Mouse (Mus musculus): ENCODE measurements around the gene Myl6b. TPM values are rescaled to one million over a fixed set of nuclear protein-coding genes. Genes with fewer than 3 reads are reported as not detected.
A peak's percentile ranks its signal among the peaks of the same experiment; 100 is the strongest.

Gene Myl6b
- 54.1 TPM for polyA plus RNA-seq (2021)

GRCm38 (mm10) chr10:128498590-128498989 is at the start of gene Myl6b:
TSS of gene Myl6b (minus strand) at chr10:128498685.
- ChIA-PET CTCF (interaction anchor here (1.1 to 1.4 kb wide), 2 partner anchors 15 to 22 kb away, joined by 3 to 4 read pairs; no protein-coding TSS in a partner anchor), POLR2A (interaction anchor here (2.2 kb wide), 1 partner anchor 49 kb away, joined by 8 read pairs; the partner anchor contains the start of gene Zc3h10)
- no peaks in the 10 kb centered on the region for H3K27me3 ChIP-seq
- no peak for TF ChIP-seq CTCF (IDR thresholded peaks at IDR 0.05)
- ATAC-seq (peak; percentile 82), DNase-seq (ENCODE audit: low read depth, low spot score) (peak; percentile 68)
- in situ Hi-C loops (cut with MboI; ENCODE audit: low pct_unique_long_range_greater_than_20kb): no loop called here

DNA sequence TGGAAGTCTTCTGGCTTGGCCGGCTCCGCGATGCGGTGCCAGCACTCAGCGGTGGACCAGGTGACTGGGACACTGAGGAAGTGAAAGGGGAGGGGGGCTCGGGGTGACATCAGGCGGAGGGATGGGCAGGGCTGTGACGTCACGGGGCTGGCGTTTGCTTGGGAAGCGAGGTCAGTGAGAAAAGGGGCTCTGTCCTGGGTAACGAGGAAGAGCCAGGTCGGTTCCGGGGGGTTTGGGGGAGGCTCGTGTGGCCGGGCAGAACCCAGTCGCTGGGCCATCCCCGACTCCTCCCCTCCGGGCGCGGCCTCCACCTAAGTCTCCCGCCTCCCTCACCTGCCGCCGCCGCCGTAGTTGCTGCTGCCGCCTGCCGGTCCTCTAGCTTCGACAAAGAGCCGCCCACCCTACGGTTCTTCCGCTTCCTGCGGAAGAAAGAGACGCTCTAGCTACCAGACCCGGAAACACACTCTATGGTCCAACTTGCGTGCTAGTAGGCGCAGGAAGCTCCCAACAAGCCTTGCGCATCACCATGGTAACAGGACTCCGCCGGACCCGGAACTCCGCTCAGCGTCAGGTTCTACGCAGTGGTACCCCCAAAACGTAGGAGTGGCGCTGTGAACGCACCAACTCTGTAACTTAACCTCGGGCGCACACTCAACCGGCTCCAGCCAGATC is 49.0 kb upstream of the Myl6b start, which contains the start of gene Zc3h10:
Gene Zc3h10 (minus strand): TSS at position 414 of the 672 bp plus-strand sequence.
- CTCF ChIA-PET: interaction anchor here (0.7 to 3.1 kb wide), 8 partner anchors 10 to 211 kb away, joined by 3 to 14 read pairs (median 4); partner anchors contain the start of genes Myl6, Nabp2, Rnf41 and Smarcc2
- ATAC-seq (peak; percentile 70), DNase-seq (ENCODE audit: low read depth, low spot score) (peak; percentile 91)
- H3K27me3 ChIP-seq: no peaks in the 10 kb centered on the region
- TF ChIP-seq CTCF (IDR thresholded peaks at IDR 0.05): no peak
- in situ Hi-C loops (cut with MboI; ENCODE audit: low pct_unique_long_range_greater_than_20kb): loop anchor here (5.0 kb wide), 1 partner anchor 65 kb away; no protein-coding TSS in a partner anchor
- POLR2A ChIA-PET: interaction anchor here (0.7 to 2.2 kb wide), 5 partner anchors 23 to 1477 kb away, joined by 3 to 8 read pairs (median 5); partner anchors contain the start of genes Myl6b and Suox

- DNase-seq (ENCODE audit: low read depth, low spot score) (no peak), ATAC-seq (no peak)
- POLR2A ChIA-PET: interaction anchor here (1.4 to 2.2 kb wide), 4 partner anchors 22 to 127 kb away, joined by 4 to 8 read pairs (median 5); partner anchors contain the start of genes Myl6b and Suox
- H3K27me3 ChIP-seq: no peaks in the 10 kb centered on the region
- CTCF ChIA-PET: interaction anchor here (0.7 to 3.1 kb wide), 10 partner anchors 9 to 210 kb away, joined by 3 to 14 read pairs (median 3); partner anchors contain the start of genes Myl6, Nabp2, Rnf41 and Smarcc2
- in situ Hi-C loops (cut with MboI; ENCODE audit: low pct_unique_long_range_greater_than_20kb): loop anchor here (5.0 kb wide), 1 partner anchor 66 kb away; no protein-coding TSS in a partner anchor
- TF ChIP-seq CTCF (IDR thresholded peaks at IDR 0.05): no peak
Measured at GRCm38 (mm10) chr10:128546787-128547186, 48.3 kb upstream of the Myl6b start.

DNA sequence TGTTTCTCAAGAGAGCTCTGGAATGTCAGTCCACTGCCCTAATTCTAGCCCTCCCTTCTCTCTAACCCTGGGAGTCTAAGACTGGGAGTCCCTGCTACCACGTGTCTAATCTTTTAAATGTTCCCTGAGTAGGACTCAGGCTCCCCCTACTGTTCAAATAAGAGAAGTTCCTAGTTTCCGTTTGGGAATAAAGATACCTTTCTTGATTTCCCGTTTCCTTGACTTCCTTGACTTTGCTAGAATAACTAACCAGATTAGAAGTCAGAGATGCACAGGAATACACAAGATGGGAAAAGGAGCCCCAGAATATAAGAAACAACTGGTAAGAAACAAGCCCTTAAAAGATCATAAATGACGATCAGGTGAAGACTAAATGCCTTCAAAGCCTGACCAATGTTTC is 47.9 kb upstream of the Myl6b start:
- ChIA-PET POLR2A (interaction anchor here (1.7 kb wide), 1 partner anchor 86 kb away, joined by 5 read pairs; no protein-coding TSS in a partner anchor), CTCF (interaction anchor here (0.7 to 3.1 kb wide), 12 partner anchors 9 to 210 kb away, joined by 3 to 14 read pairs (median 3); partner anchors contain the start of gene Myl6)
- ATAC-seq: no peak
- in situ Hi-C loops (cut with MboI; ENCODE audit: low pct_unique_long_range_greater_than_20kb): loop anchor here (5.0 kb wide), 1 partner anchor 66 kb away; no protein-coding TSS in a partner anchor
- H3K27me3 ChIP-seq: no peaks in the 10 kb centered on the region
- TF ChIP-seq CTCF (IDR thresholded peaks at IDR 0.05): no peak
- DNase-seq (ENCODE audit: low read depth, low spot score): no peak

DNA sequence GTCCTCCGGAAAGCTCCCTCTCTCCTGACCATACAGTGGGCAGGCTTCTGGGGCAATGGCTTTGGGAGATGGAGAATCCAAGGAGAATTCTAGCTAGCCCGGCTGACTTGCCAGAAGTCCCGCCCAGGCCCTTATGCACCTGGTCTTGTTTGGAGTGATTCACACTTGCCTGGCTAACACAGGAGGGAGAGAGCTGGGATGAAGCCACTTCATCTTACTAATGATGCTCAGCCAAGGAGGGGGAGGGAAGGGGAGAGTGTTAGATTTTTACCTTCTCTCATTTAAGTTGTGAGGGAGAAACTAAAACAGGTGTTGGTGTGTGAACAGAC is 47.0 kb upstream of the Myl6b start:
- in situ Hi-C loops (cut with MboI; ENCODE audit: low pct_unique_long_range_greater_than_20kb): loop anchor here (5.0 kb wide), 1 partner anchor 67 kb away; no protein-coding TSS in a partner anchor
- CTCF ChIA-PET: interaction anchor here (0.7 to 3.1 kb wide), 8 partner anchors 11 to 187 kb away, joined by 3 to 14 read pairs (median 3); no protein-coding TSS in a partner anchor
- H3K27me3 ChIP-seq: no peaks in the 10 kb centered on the region
- TF ChIP-seq CTCF (IDR thresholded peaks at IDR 0.05): no peak
- ATAC-seq: no peak
- POLR2A ChIA-PET: interaction anchor here (0.6 kb wide), 2 partner anchors 20 to 64 kb away, joined by 3 read pairs; partner anchors contain the start of gene Esyt1
- no peak for DNase-seq (ENCODE audit: low read depth, low spot score)

DNA sequence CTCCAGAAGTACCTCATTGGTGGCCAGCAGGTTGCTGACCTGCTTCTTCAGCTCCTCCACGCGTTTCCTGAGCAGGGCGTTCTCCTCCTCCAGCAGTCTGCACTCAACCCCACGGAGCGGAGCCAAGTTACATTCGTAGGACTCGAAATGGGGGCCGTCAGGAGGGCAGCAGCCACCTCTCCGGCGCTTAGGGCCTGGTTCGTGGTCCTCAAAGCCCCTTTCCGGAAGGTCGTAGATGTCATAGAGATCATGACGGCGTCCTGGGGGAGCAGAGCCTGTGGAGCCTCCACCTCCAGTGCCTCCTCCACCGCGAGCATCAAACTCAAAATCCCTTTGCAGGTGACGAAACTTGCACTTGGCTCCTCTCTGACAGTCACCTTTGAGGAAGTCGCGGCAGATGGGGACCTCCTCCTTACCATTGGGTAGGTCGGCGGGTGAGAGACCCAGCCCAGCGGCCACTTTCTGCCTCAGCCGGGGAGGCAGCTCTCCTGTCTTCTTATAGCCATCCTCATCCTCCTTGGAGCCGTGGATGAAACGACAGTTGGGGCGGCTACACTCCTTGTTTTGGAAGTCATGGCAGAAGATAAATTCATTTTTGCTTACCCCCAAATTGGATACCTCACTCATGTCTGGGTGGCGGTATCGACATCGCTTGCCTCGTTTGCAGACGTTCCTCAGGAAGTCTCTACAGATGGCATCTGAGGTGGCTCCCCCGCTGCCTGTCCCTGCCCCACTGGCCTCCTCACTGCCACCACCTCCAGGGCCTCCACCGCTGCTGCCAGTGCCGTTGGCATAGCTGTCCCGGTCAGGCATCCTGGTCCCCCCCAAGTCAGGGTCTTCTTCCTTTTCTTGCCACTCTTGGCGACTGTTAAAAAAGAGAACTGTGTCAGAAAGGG is 46.4 kb upstream of the Myl6b start:
- in situ Hi-C loops (cut with MboI; ENCODE audit: low pct_unique_long_range_greater_than_20kb): loop anchor here (5.0 kb wide), 1 partner anchor 67 kb away; no protein-coding TSS in a partner anchor
- no peaks in the 10 kb centered on the region for H3K27me3 ChIP-seq
- no peak for TF ChIP-seq CTCF (IDR thresholded peaks at IDR 0.05)
- no peak for ATAC-seq
- no peak for DNase-seq (ENCODE audit: low read depth, low spot score)
- POLR2A ChIA-PET: interaction anchor here (0.6 kb wide), 1 partner anchor 20 kb away, joined by 3 read pairs; the partner anchor contains the start of gene Esyt1
- CTCF ChIA-PET: interaction anchor here (1.1 to 3.1 kb wide), 3 partner anchors 10 to 77 kb away, joined by 3 to 14 read pairs (median 3); no protein-coding TSS in a partner anchor

DNA sequence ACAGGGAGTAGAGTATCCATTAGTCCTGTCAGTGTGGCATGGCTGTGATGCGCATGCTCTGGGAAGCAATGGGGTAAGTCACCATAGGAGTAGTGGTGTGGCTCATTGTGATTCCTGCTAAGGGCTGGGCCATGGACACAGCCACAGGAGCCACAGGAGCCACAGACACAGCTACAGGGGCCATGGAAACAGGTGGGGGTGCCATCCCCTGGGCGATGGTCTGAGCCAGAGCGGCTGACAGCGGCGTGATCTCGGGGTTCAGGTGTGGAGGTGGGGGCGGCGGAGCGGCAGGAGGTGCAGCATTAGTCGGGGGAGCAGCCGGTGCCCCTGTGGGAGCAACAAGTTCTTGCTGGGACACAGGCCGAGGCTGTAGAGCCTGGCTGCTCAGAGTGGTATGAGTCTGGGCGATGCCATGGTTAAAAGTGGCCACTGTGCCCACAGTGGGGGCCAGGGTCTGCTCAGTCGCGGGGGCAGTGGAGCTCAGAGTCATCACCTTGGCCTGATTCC is 45.7 kb upstream of the Myl6b start:
- in situ Hi-C loops (cut with MboI; ENCODE audit: low pct_unique_long_range_greater_than_20kb): no loop called here
- ChIA-PET POLR2A (no interaction called here), CTCF (no interaction called here)
- ATAC-seq: no peak
- no peak for DNase-seq (ENCODE audit: low read depth, low spot score)
- H3K27me3 ChIP-seq: no peaks in the 10 kb centered on the region
- TF ChIP-seq CTCF (IDR thresholded peaks at IDR 0.05): no peak

- CTCF ChIA-PET: interaction anchor here (0.9 kb wide), 1 partner anchor 70 kb away, joined by 3 read pairs; no protein-coding TSS in a partner anchor
Measured at GRCm38 (mm10) chr10:128543100-128543499, 44.6 kb upstream of the Myl6b start.

GRCm38 (mm10) chr10:128538340-128538870 is 39.9 kb upstream of the Myl6b start:
- ChIA-PET CTCF (no interaction called here), POLR2A (no interaction called here)
- in situ Hi-C loops (cut with MboI; ENCODE audit: low pct_unique_long_range_greater_than_20kb): loop anchor here (5.0 kb wide), 1 partner anchor 76 kb away; no protein-coding TSS in a partner anchor
- ATAC-seq: no peak
- DNase-seq (ENCODE audit: low read depth, low spot score): no peak
- no peaks in the 10 kb centered on the region for H3K27me3 ChIP-seq
- TF ChIP-seq CTCF (IDR thresholded peaks at IDR 0.05): no peak

More at GRCm38 (mm10) chr10:128543100-128543499, 44.6 kb upstream of the Myl6b start:
- POLR2A ChIA-PET: no interaction called here
- H3K27me3 ChIP-seq: no peaks in the 10 kb centered on the region
- no peak for TF ChIP-seq CTCF (IDR thresholded peaks at IDR 0.05)
- no peak for DNase-seq (ENCODE audit: low read depth, low spot score)
- ATAC-seq: no peak
- in situ Hi-C loops (cut with MboI; ENCODE audit: low pct_unique_long_range_greater_than_20kb): no loop called here

All from Patski (cell line).